Mouse (Mus musculus) frontal cortex, postnatal 14 days (tissue): ENCODE measurements at regions not wholly inside any gene's neighbourhood (a gene's known extent, or its start where the extent isn't known, plus 50 kb on each side); places are given as distances from the start of the nearest gene placed in this dataset.
A peak's percentile ranks its signal among the peaks of the same experiment; 100 is the strongest.
"Not testable (repeated sequence)": the region's sequence is repeated elsewhere in the genome, so short reads cannot be mapped to it uniquely, and the experiment has no call there.

Source experiments
- DNase-seq, 2 experiments: peaks; one replicate each; pipeline ENCODE4 v3.0.0; 2022; ENCODE audit warnings: low spot score in 2 of 2

GRCm38 (mm10) chr7:138758386-138758785 lies 87.5 kb upstream of the Ppp2r2d start:
- DNase-seq: no peak

DNA sequence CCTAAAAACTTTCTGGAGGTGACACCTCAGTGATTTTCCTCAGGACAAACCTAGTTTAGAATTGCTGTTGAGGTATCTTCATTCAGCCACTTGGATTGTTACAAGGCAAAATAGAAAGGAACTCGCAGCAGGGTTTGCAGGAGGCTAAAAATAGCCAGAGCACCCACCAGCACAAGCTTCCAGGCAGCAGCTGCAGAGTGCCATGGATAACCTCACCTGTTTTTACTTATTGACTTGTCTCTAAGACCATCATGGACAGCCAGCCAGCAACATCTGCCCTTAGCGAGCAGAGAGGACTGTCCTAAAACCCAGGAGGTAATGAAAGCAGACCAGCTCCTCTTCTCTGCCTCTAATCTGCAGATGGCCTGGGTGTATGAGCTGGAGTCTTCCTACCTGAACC lies 97.4 kb upstream of the Ppp2r2d start:
- no peak for DNase-seq

DNA sequence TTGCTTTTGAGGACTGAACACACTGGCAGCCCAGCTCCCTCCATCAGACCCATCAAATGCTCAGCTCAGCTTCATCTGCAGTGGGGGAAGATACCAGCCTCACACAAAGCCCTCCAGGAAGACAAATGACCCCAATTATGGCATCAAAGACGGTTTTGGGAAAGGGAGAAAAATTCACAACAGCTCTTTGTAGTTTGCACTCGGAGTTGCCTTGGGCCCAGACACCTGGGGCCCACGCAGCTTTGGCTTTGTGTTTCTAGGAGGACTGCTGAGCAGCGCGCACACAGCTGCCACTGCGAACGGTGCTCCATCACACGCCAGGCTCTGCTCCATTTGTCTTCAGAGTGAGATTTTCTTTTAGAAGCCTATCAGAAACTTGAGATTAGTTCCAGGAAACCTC lies 99.3 kb upstream of the Ppp2r2d start:
- DNase-seq: no peak

GRCm38 (mm10) chr7:138742516-138742845 lies 103.4 kb upstream of the Ppp2r2d start:
- no peak for DNase-seq

DNA sequence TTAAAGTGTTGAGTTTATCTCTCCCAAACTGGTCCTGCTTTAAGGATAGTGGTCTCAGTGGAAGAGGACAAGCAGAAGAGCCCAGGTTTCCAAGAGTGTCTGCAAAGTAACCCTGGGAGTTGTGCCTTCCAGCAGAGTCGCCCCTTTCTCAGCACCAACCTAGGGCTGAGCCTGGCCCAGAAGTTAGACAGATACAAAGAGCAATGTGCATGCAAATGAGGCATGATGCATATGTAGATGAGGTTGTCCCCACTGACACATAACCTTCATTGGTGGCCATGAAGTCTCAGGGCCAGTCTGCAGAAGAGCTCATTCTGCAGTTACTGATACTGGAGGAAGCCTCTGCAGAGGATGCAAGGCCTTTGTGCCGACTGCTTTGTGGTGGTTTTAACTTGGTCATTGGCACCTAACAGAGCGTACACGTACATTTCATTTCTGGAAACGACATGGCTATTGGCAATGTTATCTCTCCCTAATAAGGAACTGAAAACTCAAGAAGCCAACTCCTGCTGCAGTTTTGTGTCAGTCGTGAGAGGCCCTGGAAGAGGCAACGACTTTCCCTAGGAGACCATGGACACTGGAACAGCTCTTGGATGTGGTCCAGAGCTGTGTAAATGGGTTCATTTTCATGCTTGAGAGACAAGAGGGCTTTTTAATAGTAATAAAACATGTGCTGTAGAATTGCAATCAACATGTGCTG lies 103.9 kb upstream of the Ppp2r2d start:
- no peak for DNase-seq

GRCm38 (mm10) chr7:138734254-138734653 lies 111.6 kb upstream of the Ppp2r2d start:
- DNase-seq: peak; percentile 17 to 37

GRCm38 (mm10) chr7:138724829-138725228 lies 121.0 kb upstream of the Ppp2r2d start:
- no peak for DNase-seq

DNA sequence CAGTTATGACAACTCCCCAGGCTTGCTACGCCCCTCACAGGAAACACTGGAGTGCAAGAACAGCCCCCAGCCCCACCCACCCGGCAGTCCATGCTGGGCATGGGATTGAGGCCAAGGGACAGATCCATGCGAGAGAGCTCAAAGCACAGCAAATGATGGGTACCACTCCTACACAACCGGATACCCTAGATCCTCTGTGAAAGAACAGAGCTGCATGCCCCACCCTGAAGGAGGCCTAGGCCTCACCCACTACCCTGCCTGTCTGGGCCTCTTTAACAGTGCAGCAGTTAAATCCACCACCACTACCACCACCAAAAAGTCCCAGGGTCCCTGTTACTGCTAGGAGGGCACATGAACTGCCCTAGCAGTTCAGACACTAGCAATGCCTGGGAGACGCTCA lies 126.3 kb upstream of the Ppp2r2d start:
- DNase-seq: no peak

GRCm38 (mm10) chr7:138719115-138719514 lies 126.8 kb upstream of the Ppp2r2d start:
- DNase-seq: no peak

- no peak for DNase-seq
Observed at GRCm38 (mm10) chr7:138714731-138715130, 131.1 kb upstream of the Ppp2r2d start.

DNA sequence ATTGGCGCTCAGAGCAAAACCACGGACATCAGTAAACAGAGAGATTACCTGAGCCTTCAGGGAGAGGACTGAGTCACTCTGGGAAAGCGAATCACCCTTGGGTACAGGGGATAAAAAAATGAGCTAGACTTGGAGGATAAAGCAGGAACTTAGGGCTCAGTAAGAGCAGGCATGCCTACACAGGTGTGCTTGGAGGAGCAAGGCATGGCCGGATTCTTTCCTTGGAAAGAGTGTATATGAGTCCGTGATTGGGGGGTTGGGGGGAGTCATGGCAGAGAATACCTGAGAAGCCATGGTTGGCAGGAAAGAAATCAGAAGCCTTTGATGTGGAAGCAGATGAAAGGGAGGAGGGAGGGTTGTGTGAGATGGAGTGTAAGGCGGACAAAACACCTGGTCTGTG lies 137.5 kb upstream of the Ppp2r2d start:
- no peak for DNase-seq

- not testable (repeated sequence) for DNase-seq
Observed at GRCm38 (mm10) chr7:138699599-138699998, 146.3 kb upstream of the Ppp2r2d start.

- no peak for DNase-seq
Observed at GRCm38 (mm10) chr7:138682161-138682560, 163.7 kb upstream of the Ppp2r2d start.

GRCm38 (mm10) chr7:138680530-138680929 lies 165.3 kb upstream of the Ppp2r2d start:
- no peak for DNase-seq

GRCm38 (mm10) chr7:138679575-138679974 lies 166.3 kb upstream of the Ppp2r2d start:
- DNase-seq: no peak

GRCm38 (mm10) chr7:138672959-138673358 lies 172.9 kb upstream of the Ppp2r2d start:
- DNase-seq: no peak

DNA sequence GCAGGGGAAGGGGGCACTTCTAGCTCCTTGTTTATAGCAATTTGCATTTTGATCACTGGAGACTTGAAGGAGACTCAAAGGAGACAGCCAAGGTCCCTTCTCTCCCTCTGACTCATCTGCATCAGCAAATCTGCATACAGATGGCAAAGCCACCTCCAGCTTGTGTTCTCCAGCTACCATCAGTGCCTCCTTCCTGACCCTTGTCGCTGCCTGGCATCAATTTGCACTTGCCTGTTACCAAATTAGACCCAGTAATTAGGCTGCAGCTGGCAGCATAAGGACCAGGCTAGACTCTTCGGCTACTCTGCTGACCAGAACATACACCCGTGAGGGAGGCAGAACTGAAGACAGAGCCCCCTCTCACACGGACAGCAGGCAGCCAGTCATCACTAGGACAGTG lies 177.5 kb upstream of the Ppp2r2d start:
- peak in 1 of 2 experiments; percentile 11 for DNase-seq

DNA sequence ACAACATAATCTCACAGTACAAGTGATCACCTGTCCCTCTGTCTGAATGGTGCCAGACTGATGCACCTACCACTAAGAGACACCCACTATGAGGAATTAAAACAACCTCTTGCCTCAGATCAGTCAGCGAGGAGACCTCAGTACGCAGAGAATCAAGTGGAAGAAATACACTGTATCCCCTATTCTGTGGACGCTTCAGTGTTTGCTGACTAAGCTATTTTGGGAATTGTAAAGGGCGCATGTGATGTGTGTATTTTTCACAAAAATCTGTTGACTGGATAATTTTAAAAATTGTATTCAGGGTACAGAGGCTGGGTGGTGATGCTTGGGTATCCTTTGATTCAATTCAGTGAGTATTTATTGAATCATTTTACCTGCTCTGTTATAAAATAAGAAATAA lies 185.8 kb upstream of the Ppp2r2d start:
- no peak for DNase-seq

- no peak for DNase-seq
Observed at GRCm38 (mm10) chr7:138657521-138657920, 188.4 kb upstream of the Ppp2r2d start.

- no peak for DNase-seq
Observed at GRCm38 (mm10) chr7:138657076-138657475, 188.8 kb upstream of the Ppp2r2d start.

DNA sequence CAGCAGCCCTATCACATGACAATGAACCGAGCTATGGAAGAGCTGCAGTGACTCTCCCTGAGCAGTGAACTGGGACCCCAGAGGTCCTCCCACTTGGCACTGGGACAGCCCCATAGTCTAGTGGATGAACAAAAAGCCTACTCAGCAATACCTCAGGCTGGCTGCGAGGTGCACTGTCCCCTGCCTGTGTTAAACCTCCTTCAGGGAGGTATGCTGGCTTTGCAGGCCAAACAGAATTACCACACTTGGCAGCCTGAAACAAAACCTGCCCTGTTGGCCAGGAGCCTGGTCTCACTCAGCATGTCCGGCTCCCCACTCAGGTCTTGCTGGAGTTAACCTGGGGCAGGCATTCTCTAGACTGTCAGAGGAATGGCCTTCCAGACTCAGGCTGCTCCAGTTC lies 189.9 kb upstream of the Ppp2r2d start:
- no peak for DNase-seq

- no peak for DNase-seq
Observed at GRCm38 (mm10) chr7:138650946-138651345, 194.9 kb upstream of the Ppp2r2d start.

DNA sequence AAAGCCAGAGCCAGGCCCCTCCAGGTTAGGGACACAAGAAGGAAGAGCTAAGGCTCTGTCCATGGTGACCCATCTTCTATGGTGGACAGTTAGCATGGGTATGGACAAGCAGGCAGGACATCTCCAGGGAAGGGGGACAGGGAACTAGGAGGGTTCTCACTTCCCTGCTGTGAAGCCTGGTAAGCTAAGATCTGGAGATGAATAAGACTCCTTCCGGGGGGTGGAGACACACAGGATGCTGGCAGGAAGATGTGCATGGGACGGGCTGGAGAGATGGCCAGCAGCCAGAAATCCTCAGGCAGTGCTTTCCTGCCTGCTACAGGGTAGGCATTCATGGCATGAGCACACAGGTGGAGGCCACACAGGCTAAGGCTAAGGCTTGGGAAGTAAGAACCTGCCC lies 198.2 kb upstream of the Ppp2r2d start:
- DNase-seq: no peak

GRCm38 (mm10) chr7:138640492-138641165 lies 205.2 kb upstream of the Ppp2r2d start:
- DNase-seq: no peak
